Mouse (Mus musculus) limb, embryonic 12.5 days (tissue): Measurements from ENCODE around the gene Plk1. TPM values are rescaled to one million over a fixed set of nuclear protein-coding genes. Genes with fewer than 3 reads are reported as not detected.

Experiments
- ATAC-seq: fragments of 200-750 bp; cut with Nextera tagmentation; 2 replicates; pipeline ENCODE4 v1.8.0; 2017; ENCODE audit warnings: low read depth, moderate TSS enrichment; ENCODE audit not compliant: insufficient number of reproducible peaks, insufficient read depth, low FRiP score, low TSS enrichment
- H3K27ac ChIP-seq: fragments of 300-500 bp; sonication (generic); 2 replicates; pipeline ENCODE4 v1.5.1; 2016; ENCODE audit warnings: mild to moderate bottlenecking, moderate library complexity
- H3K27me3 ChIP-seq: fragments of 300-500 bp; sonication (generic); 2 replicates; pipeline ENCODE4 v1.6.1; 2016; ENCODE audit warnings: mild to moderate bottlenecking, moderate library complexity
- H3K36me3 ChIP-seq: fragments of 300-500 bp; sonication (generic); 2 replicates; pipeline ENCODE4 v1.6.1; 2016; ENCODE audit warnings: mild to moderate bottlenecking, moderate library complexity
- H3K4me1 ChIP-seq: fragments of 300-500 bp; sonication (generic); replicated peaks from 2 replicates; pipeline ENCODE4 v1.6.1; 2016
- H3K4me2 ChIP-seq: fragments of 300-500 bp; sonication (generic); 2 replicates; pipeline ENCODE4 v1.6.1; 2016; ENCODE audit warnings: mild to moderate bottlenecking, moderate library complexity
- H3K4me3 ChIP-seq: fragments of 300-500 bp; sonication (generic); replicated peaks from 2 replicates; pipeline ENCODE4 v1.5.1; 2016; ENCODE audit warnings: mild to moderate bottlenecking
- H3K9ac ChIP-seq: fragments of 300-500 bp; sonication (generic); replicated peaks from 2 replicates; pipeline ENCODE4 v1.6.1; 2016; ENCODE audit warnings: mild to moderate bottlenecking, moderate library complexity
- H3K9me3 ChIP-seq: fragments of 300-500 bp; sonication (generic); 2 replicates; pipeline ENCODE4 v1.6.1; 2016; ENCODE audit warnings: mild to moderate bottlenecking, moderate library complexity
- WGBS: fragments of 180-500 bp; shearing (Covaris S2); methylation state at CpG from one replicate; pipeline ENCODE4 v1.1.7; 2016; 5-methylcytosine and 5-hydroxymethylcytosine counted together
- polyA plus RNA-seq: library from polyadenylated mRNA; unstranded; fragments of >200 nt; fragmentation: Nextera tagmentation; extraction: Ambion mirVana; gene quantifications from 2 replicates; pipeline ENCODE4 v1.2.1, GENCODE M21; 2016

Plk1 gene
- polyA plus RNA-seq, 1 experiment from 2014 or later: 161 TPM

- Histone ChIP-seq H3K27me3 (no peaks in the 10 kb centered on the region), H3K4me1 (no peaks in the 10 kb centered on the region), H3K9me3 (no peaks in the 10 kb centered on the region), H3K27ac (no peak overlapping the region), H3K4me2 (no peak overlapping the region), H3K4me3 (no peak overlapping the region), H3K9ac (no peak overlapping the region), H3K36me3 (peaks cover 29% of the 10 kb centered on the region)
- WGBS: 88% methylated on average over 4 of the region's 4 CpGs
- no peak for ATAC-seq
These were observed 6.8 kb upstream of the Plk1 start for GRCm38 (mm10) chr7:122152473-122152872.

GRCm38 (mm10) chr7:122158488-122158887 is 751 bp upstream of the Plk1 start:
- peaks cover 31% of the 10 kb centered on the region for H3K4me1 ChIP-seq
- ATAC-seq: no peak
- no peaks in the 10 kb centered on the region for H3K9me3 ChIP-seq
- H3K9ac ChIP-seq: peak overlapping the region; percentile 69
- H3K4me2 ChIP-seq: peak overlapping the region; percentile 77
- H3K4me3 ChIP-seq: peak overlapping the region; percentile 72
- 5% methylated on average over 13 of the region's 13 CpGs for WGBS
- H3K36me3 ChIP-seq: peaks cover 30% of the 10 kb centered on the region
- H3K27me3 ChIP-seq: no peaks in the 10 kb centered on the region
- H3K27ac ChIP-seq: peak overlapping the region; percentile 91

- ATAC-seq: no peak
- H3K9me3 ChIP-seq: no peaks in the 10 kb centered on the region
- WGBS: under 1% methylated on average over 12 of the region's 12 CpGs
These were observed 798 bp downstream of the Plk1 start for GRCm38 (mm10) chr7:122160037-122160436.

GRCm38 (mm10) chr7:122163766-122164165 is 4.5 kb downstream of the Plk1 start:
- no peak overlapping the region for H3K4me2 ChIP-seq
- no peak overlapping the region for H3K27ac ChIP-seq
- H3K4me3 ChIP-seq: no peak overlapping the region
- H3K27me3 ChIP-seq: no peaks in the 10 kb centered on the region
- H3K9ac ChIP-seq: no peak overlapping the region
- H3K9me3 ChIP-seq: no peaks in the 10 kb centered on the region
- no peak for ATAC-seq
- H3K4me1 ChIP-seq: peaks cover 24% of the 10 kb centered on the region
- WGBS: 91% methylated on average over 6 of the region's 8 CpGs
- peaks cover 79% of the 10 kb centered on the region for H3K36me3 ChIP-seq

More at GRCm38 (mm10) chr7:122160037-122160436, 798 bp downstream of the Plk1 start:
- Histone ChIP-seq H3K27me3 (no peaks in the 10 kb centered on the region), H3K9ac (peak overlapping the region; percentile 70), H3K4me2 (peak overlapping the region; percentile 77), H3K4me3 (peak overlapping the region; percentile 72), H3K4me1 (peaks cover 31% of the 10 kb centered on the region), H3K27ac (peak overlapping the region; percentile 91; the same call in 1 of the 2 replicates), H3K36me3 (peaks cover 43% of the 10 kb centered on the region)

GRCm38 (mm10) chr7:122167203-122167602 is 8.0 kb downstream of the Plk1 start:
- no peak overlapping the region for H3K4me2 ChIP-seq
- no peak overlapping the region for H3K27ac ChIP-seq
- WGBS: 88% methylated on average over 7 of the region's 7 CpGs
- ATAC-seq: no peak
- H3K27me3 ChIP-seq: no peaks in the 10 kb centered on the region
- H3K9me3 ChIP-seq: no peaks in the 10 kb centered on the region
- H3K9ac ChIP-seq: no peak overlapping the region
- H3K36me3 ChIP-seq: peaks cover 84% of the 10 kb centered on the region
- H3K4me3 ChIP-seq: no peak overlapping the region
- H3K4me1 ChIP-seq: peaks cover 4% of the 10 kb centered on the region; the same call in 1 of the 2 replicates

GRCm38 (mm10) chr7:122170705-122171104 is 11.5 kb downstream of the Plk1 start:
- Histone ChIP-seq H3K27ac (no peak overlapping the region), H3K9ac (no peak overlapping the region), H3K4me2 (no peak overlapping the region), H3K36me3 (peaks cover 51% of the 10 kb centered on the region), H3K4me1 (no peaks in the 10 kb centered on the region), H3K27me3 (no peaks in the 10 kb centered on the region), H3K4me3 (no peak overlapping the region), H3K9me3 (no peaks in the 10 kb centered on the region)
- no peak for ATAC-seq
- 84% methylated on average over 6 of the region's 6 CpGs for WGBS

GRCm38 (mm10) chr7:122171613-122172012 is 12.4 kb downstream of the Plk1 start:
- peaks cover 41% of the 10 kb centered on the region for H3K36me3 ChIP-seq
- no peaks in the 10 kb centered on the region for H3K4me1 ChIP-seq
- H3K9ac ChIP-seq: no peak overlapping the region
- WGBS: 72% methylated on average over 10 of the region's 10 CpGs
- ATAC-seq: no peak
- no peaks in the 10 kb centered on the region for H3K9me3 ChIP-seq
- H3K27ac ChIP-seq: no peak overlapping the region
- H3K4me2 ChIP-seq: no peak overlapping the region
- H3K4me3 ChIP-seq: no peak overlapping the region
- no peaks in the 10 kb centered on the region for H3K27me3 ChIP-seq

GRCm38 (mm10) chr7:122180720-122181119 is 21.5 kb downstream of the Plk1 start:
- 91% methylated on average over 7 of the region's 7 CpGs for WGBS

GRCm38 (mm10) chr7:122184569-122184968 is 25.3 kb downstream of the Plk1 start:
- Histone ChIP-seq H3K4me2 (no peak overlapping the region), H3K4me1 (peaks cover 7% of the 10 kb centered on the region; the same call in 1 of the 2 replicates), H3K4me3 (no peak overlapping the region), H3K9ac (no peak overlapping the region), H3K27me3 (no peaks in the 10 kb centered on the region; the same call in 1 of the 2 replicates), H3K9me3 (no peaks in the 10 kb centered on the region), H3K27ac (no peak overlapping the region), H3K36me3 (no peaks in the 10 kb centered on the region)
- no peak for ATAC-seq
- 65% methylated on average over 5 of the region's 5 CpGs for WGBS

More at GRCm38 (mm10) chr7:122180720-122181119, 21.5 kb downstream of the Plk1 start:
- no peak overlapping the region for H3K4me2 ChIP-seq
- no peak overlapping the region for H3K27ac ChIP-seq
- H3K9me3 ChIP-seq: no peaks in the 10 kb centered on the region
- no peak overlapping the region for H3K9ac ChIP-seq
- peaks cover 3% of the 10 kb centered on the region; the same call in 1 of the 2 replicates for H3K4me1 ChIP-seq
- no peak for ATAC-seq
- no peaks in the 10 kb centered on the region for H3K36me3 ChIP-seq
- H3K27me3 ChIP-seq: no peaks in the 10 kb centered on the region
- no peak overlapping the region for H3K4me3 ChIP-seq

- H3K4me3 ChIP-seq: no peak within 1 kb of the TSS
- no peaks in the 10 kb centered on the region; the same call in 1 of the 2 replicates for H3K27me3 ChIP-seq
- no peak within 1 kb of the TSS for H3K27ac ChIP-seq
- 21% methylated on average over 12 of the region's 17 CpGs for WGBS
- H3K9ac ChIP-seq: 0 out of 2 replicates have a peak within 1 kb of the TSS, but pooled peaks have one; percentile 8
- H3K36me3 ChIP-seq: no peaks in the 10 kb centered on the region
- H3K4me2 ChIP-seq: peak within 1 kb of the TSS; percentile 41
- peaks cover 7% of the 10 kb centered on the region; the same call in 1 of the 2 replicates for H3K4me1 ChIP-seq
- H3K9me3 ChIP-seq: 0 out of 2 replicates have a peak, but pooled peaks cover 2% of the 10 kb centered on the region
- no peak for ATAC-seq
These were observed 26.8 kb downstream of the Plk1 start, which contains the start of gene Ern2 for GRCm38 (mm10) chr7:122186043-122186442. TSS of gene Ern2 (minus strand) at chr7:122186207.

GRCm38 (mm10) chr7:122189484-122189883 is 30.2 kb downstream of the Plk1 start:
- Histone ChIP-seq H3K4me3 (no peak overlapping the region), H3K36me3 (no peaks in the 10 kb centered on the region), H3K9me3 (0 out of 2 replicates have a peak, but pooled peaks cover 2% of the 10 kb centered on the region), H3K9ac (no peak overlapping the region), H3K4me1 (peaks cover 7% of the 10 kb centered on the region; the same call in 1 of the 2 replicates), H3K4me2 (no peak overlapping the region), H3K27ac (no peak overlapping the region), H3K27me3 (no peaks in the 10 kb centered on the region; the same call in 1 of the 2 replicates)
- 25% methylated on average over 7 of the region's 7 CpGs for WGBS
- no peak for ATAC-seq

GRCm38 (mm10) chr7:122191097-122191496 is 31.9 kb downstream of the Plk1 start:
- Histone ChIP-seq H3K9me3 (0 out of 2 replicates have a peak, but pooled peaks cover 2% of the 10 kb centered on the region), H3K9ac (no peak overlapping the region), H3K4me3 (no peak overlapping the region), H3K27ac (no peak overlapping the region), H3K4me1 (peaks cover under 1% of the 10 kb centered on the region; the same call in 1 of the 2 replicates), H3K27me3 (no peaks in the 10 kb centered on the region; the same call in 1 of the 2 replicates), H3K36me3 (no peaks in the 10 kb centered on the region), H3K4me2 (no peak overlapping the region)
- ATAC-seq: no peak
- WGBS: 67% methylated on average over 10 of the region's 10 CpGs
